Mouse (Mus musculus) stomach, postnatal 0 days (tissue): ENCODE measurements at regions not wholly inside any gene's neighbourhood (a gene's known extent, or its start where the extent isn't known, plus 50 kb on each side); places are given as distances from the start of the nearest gene placed in this dataset.

ENCODE experiments used
- CTCF ChIP-seq: IDR thresholded peaks from 2 replicates; pipeline ENCODE4 v1.5.1; 2016; ENCODE audit warnings: antibody characterized with exemption, low read depth, mild to moderate bottlenecking, moderate library complexity
- EP300 ChIP-seq: optimal IDR thresholded peaks from 2 replicates; pipeline ENCODE3; 2016; ENCODE audit warnings: antibody characterized with exemption

- TF ChIP-seq CTCF (no peak), EP300 (no peak)
These were observed 1053.9 kb downstream of the 5730522E02Rik start for GRCm38 (mm10) chr11:25156705-25157104.
